Mouse (Mus musculus): ENCODE data around the gene Dpy19l3. TPM values are rescaled to one million over a fixed set of nuclear protein-coding genes. Genes with fewer than 3 reads are reported as not detected.

Dpy19l3 gene
- total RNA-seq, 4 experiments from 2014 or later: 2.7 to 3.5 (median 2.9) TPM

DNA sequence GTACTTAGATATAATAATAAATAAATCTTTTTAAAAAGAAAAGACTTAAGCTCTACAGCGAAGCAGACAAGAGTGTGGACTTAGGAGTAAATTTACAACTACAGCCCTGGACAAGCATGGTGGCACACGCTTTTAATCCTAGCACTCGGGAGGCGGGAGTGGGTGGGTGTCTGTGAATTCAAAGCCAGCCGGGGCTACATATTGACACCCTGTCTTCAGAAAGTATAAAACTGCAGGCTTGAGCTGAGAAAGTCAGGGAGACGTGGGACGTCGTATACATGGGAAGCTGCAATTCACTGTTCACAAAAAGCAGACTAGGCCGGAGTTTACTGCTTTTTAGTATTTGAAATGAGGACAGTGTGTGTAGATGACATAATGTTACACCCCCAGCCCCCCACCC, 117.4 kb downstream of the Dpy19l3 start:
- no peak for DNase-seq (ENCODE audit: low spot score)

DNA sequence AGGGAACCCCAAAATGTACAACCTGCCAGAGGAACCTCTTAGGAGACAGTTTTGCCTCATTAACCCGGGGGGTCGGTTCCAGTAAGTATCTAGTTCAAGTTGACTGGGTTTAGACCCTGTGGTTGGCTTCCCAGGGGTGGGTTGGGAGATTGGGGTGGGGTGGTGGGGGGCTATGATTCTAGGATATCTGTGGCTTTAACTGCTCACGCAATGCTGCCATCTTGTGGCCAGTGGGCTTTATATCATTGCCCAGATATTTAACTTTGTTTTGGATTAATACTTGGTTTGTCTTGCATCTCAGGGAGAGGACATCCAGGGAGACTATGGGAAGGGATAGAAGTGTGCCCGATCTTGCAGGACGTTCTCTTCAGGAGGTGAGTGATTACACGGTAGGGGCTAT, 118.0 kb downstream of the Dpy19l3 start:
- no peak for DNase-seq (ENCODE audit: low spot score)

Other genes with a start within 250 kb of the Dpy19l3 start
- gene Tdrd12, start 216.7 kb downstream of the Dpy19l3 start, total RNA-seq (2022): under 1 TPM in 2 of 4 experiments, not detected in 2; 0.08 to 0.16 TPM
- gene Nudt19, start 198.2 kb downstream of the Dpy19l3 start, total RNA-seq (2022): 10 to 100 TPM; 58.4 to 73.7 (median 68.2) TPM
- gene Rgs9bp, start 168.9 kb downstream of the Dpy19l3 start, total RNA-seq (2022): not detected
- gene Ankrd27, start 168.2 kb downstream of the Dpy19l3 start, total RNA-seq (2022): 10 to 100 TPM in 3 of 4 experiments, 1 to 10 TPM in 1; 8.6 to 12.0 (median 10.8) TPM
- gene Pdcd5, start 106.9 kb downstream of the Dpy19l3 start, total RNA-seq (2022): 100 to 1,000 TPM in 1 of 4 experiments, 10 to 100 TPM in 3; 67.2 to 104 (median 89.7) TPM
- gene Zfp507, start 48.5 kb upstream of the Dpy19l3 start, total RNA-seq (2022): 10 to 100 TPM; 10.2 to 14.1 (median 13.5) TPM